Mouse (Mus musculus) embryonic facial prominence, embryonic 12.5 days (tissue): ENCODE results near the gene Adprhl2. TPM values are rescaled to one million over a fixed set of nuclear protein-coding genes. Genes with fewer than 3 reads are reported as not detected.

Experiments
- ATAC-seq: fragments of 200-750 bp; cut with Nextera tagmentation; 2 replicates; pipeline ENCODE4 v1.8.0; 2017; ENCODE audit not compliant: insufficient number of reproducible peaks, insufficient read depth, low FRiP score, low TSS enrichment
- H3K27ac ChIP-seq: fragments of 300-500 bp; sonication (generic); 2 replicates; pipeline ENCODE4 v1.5.1; 2016; ENCODE audit warnings: mild to moderate bottlenecking
- H3K27me3 ChIP-seq: fragments of 300-500 bp; sonication (generic); 2 replicates; pipeline ENCODE4 v1.6.1; 2016; ENCODE audit warnings: mild to moderate bottlenecking, moderate library complexity
- H3K36me3 ChIP-seq: fragments of 300-500 bp; sonication (generic); 2 replicates; pipeline ENCODE4 v1.6.1; 2016; ENCODE audit warnings: mild to moderate bottlenecking
- H3K4me1 ChIP-seq: fragments of 300-500 bp; sonication (generic); 2 replicates; pipeline ENCODE4 v1.6.1; 2016
- H3K4me2 ChIP-seq: fragments of 300-500 bp; sonication (generic); replicated peaks from 2 replicates; pipeline ENCODE4 v1.6.1; 2016; ENCODE audit warnings: mild to moderate bottlenecking, moderate library complexity
- H3K4me3 ChIP-seq: fragments of 300-500 bp; sonication (generic); 2 replicates; pipeline ENCODE4 v1.5.1; 2016; ENCODE audit warnings: mild to moderate bottlenecking
- H3K9ac ChIP-seq: fragments of 300-500 bp; sonication (generic); 2 replicates; pipeline ENCODE4 v1.6.1; 2016; ENCODE audit warnings: mild to moderate bottlenecking, moderate library complexity
- H3K9me3 ChIP-seq: fragments of 300-500 bp; sonication (generic); 2 replicates; pipeline ENCODE4 v1.6.1; 2016; ENCODE audit warnings: mild to moderate bottlenecking, moderate library complexity
- WGBS: fragments of 180-500 bp; shearing (Covaris S2); methylation state at CpG from one replicate; pipeline ENCODE4 v1.1.7; 2016; 5-methylcytosine and 5-hydroxymethylcytosine counted together
- polyA plus RNA-seq: library from polyadenylated mRNA; unstranded; fragments of >200 nt; fragmentation: Nextera tagmentation; extraction: Ambion mirVana; gene quantifications from 2 replicates; pipeline ENCODE4 v1.2.1, GENCODE M21; 2016

The Adprhl2 gene
- polyA plus RNA-seq, 1 experiment from 2014 or later: 91.0 TPM

DNA sequence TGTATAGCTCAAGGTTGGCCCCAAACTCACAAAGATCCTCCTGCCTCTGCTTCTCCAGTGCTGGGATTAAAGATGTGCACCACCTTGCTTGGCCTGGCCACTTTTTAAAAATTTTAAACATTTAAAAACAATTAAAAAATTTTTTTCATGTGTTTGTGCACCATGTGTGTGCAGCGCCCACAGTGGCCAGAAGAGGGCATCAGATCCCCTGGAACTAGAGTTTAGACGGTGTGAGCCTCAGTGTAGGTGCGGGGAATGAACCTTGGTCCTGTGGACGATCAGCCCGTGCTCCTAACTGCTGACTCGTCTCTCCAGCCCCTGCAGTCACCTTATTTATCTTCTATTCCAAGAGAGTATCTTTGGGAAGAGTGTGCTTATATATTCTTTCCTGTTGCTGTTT is 15.4 kb downstream of the Adprhl2 start:
- no peak overlapping the region for H3K4me3 ChIP-seq
- H3K9ac ChIP-seq: no peak overlapping the region
- H3K27me3 ChIP-seq: peaks cover 9% of the 10 kb centered on the region
- H3K27ac ChIP-seq: no peak overlapping the region
- 87% methylated on average over 6 of the region's 6 CpGs for WGBS
- no peak for ATAC-seq
- no peak overlapping the region for H3K4me2 ChIP-seq
- no peaks in the 10 kb centered on the region for H3K36me3 ChIP-seq
- H3K9me3 ChIP-seq: no peaks in the 10 kb centered on the region
- peaks cover 21% of the 10 kb centered on the region for H3K4me1 ChIP-seq

DNA sequence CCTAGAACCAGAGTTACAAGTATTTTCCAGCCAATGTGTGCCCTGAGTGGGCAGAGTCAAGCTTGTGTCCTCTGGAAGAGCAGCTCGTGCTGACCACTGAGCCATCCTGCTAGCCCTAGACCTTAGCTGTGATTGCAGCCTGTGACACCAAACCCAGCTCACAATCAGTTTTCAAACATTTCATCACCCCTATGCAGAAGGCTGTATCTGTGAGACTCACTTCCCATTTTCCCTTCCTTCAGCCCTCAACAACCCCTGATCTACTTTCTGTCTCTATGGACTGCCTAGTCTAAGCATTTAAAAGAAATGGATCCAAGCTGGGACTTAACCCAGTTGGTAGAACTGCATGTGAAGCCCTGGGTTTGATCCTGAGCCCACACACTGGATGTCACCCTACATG is 16.1 kb downstream of the Adprhl2 start:
- Histone ChIP-seq H3K4me3 (no peak overlapping the region), H3K4me2 (no peak overlapping the region), H3K4me1 (peaks cover 28% of the 10 kb centered on the region), H3K36me3 (no peaks in the 10 kb centered on the region), H3K27me3 (peaks cover 9% of the 10 kb centered on the region), H3K27ac (no peak overlapping the region), H3K9ac (no peak overlapping the region), H3K9me3 (no peaks in the 10 kb centered on the region)
- WGBS: 89% methylated on average over 1 of the region's 1 CpGs
- ATAC-seq: no peak

DNA sequence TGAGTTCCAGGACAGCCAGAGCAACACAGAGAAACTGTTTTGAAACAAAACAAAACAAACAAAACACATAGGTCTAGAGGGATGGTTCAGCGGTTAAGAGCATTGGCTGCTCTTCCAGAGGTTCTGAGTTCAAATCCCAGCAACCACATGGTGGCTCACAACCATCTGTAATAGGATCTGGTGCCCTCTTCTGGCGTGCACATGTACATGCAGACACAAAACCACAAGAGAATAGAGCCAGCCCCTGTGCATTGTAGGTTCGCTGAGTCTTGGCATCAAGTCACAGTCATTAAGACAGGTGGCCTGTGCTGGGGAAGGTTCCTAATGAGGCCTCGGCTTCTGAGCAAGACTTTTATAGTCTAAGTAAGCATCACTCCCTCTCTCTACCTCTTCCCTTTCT is 17.6 kb downstream of the Adprhl2 start:
- 60% methylated on average over 4 of the region's 4 CpGs for WGBS
- no peak for ATAC-seq

DNA sequence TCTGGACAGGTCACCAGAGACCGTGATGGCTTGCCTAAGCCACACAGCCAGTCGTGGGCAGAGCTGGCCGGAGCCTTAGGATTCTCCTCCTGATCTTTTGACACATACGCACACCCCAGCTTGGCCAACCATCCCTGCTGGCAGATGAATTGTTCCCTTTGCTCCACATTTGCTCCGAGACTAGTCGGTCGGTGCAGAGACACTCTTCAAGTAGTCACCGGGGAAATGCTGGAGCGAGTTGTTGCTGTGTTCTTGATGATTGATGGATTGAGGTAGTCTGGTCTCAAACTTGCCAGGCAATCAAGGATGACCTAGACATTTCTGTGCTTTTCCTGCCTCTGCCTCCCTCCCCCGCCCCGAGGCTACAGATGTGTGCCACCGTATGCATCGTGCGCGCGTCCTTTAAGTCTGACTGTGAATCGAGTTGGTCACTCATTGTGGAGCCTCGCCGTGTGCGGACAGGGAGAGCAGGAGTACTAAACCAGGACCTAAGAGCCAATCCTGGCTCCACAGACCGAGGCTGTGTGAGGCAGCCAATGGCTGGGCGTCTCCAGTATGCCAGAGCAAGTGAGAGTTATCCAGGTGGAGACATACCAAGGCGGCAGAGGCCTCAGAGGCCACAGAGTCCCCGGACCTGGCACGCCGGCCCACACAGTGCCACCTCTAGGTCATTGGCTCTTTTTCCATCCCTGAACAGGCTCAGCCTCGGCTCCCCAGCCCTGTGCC is 19.8 kb downstream of the Adprhl2 start:
- Histone ChIP-seq H3K9ac (no peak overlapping the region), H3K4me1 (peaks cover 38% of the 10 kb centered on the region), H3K27ac (peak overlapping the region; percentile 82), H3K4me3 (peak overlapping the region; percentile 31), H3K9me3 (no peaks in the 10 kb centered on the region), H3K27me3 (peaks cover 24% of the 10 kb centered on the region), H3K4me2 (peak overlapping the region; percentile 63), H3K36me3 (no peaks in the 10 kb centered on the region)
- 3% methylated on average over 27 of the region's 27 CpGs for WGBS
- no peak for ATAC-seq

More for the DNA sequence above, 17.6 kb downstream of the Adprhl2 start:
- H3K9ac ChIP-seq: no peak overlapping the region
- no peaks in the 10 kb centered on the region for H3K9me3 ChIP-seq
- peaks cover 33% of the 10 kb centered on the region for H3K4me1 ChIP-seq
- peaks cover 15% of the 10 kb centered on the region for H3K27me3 ChIP-seq
- H3K36me3 ChIP-seq: no peaks in the 10 kb centered on the region
- no peak overlapping the region for H3K4me2 ChIP-seq
- H3K4me3 ChIP-seq: no peak overlapping the region
- no peak overlapping the region for H3K27ac ChIP-seq

DNA sequence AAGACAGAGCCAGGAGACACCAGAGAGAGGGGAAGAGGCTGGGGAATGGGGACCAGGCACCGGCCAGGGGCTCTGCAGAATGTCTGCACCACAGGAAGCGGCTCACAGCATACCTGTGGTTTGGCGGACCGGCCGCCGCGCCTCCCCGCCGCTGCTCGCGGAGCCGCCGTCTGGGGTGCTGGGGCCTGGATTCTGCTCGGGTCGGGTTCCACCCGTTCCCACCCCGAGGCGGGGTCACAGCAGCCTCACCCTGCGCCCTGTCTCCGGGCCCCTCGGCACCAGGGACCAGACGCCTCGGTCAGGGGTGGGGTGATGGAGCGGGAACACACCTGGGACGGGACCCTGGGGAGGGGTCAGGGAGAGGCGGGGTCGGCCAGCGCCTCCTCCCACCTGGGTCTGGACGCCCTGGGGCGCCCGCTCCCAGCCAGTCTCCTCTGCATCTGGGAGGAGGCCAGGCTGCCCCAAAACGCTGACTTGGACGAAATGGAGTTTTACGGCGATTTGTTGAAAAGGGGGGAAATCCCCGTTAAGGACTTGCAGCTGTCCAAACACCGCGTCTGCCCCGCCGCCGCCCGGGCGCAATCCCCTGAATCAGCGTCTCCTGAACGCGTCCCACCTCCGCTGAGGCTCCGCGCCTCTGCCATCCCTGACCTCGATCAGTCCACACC is 20.5 kb downstream of the Adprhl2 start:
- H3K36me3 ChIP-seq: no peaks in the 10 kb centered on the region
- WGBS: 1% methylated on average over 48 of the region's 50 CpGs

DNA sequence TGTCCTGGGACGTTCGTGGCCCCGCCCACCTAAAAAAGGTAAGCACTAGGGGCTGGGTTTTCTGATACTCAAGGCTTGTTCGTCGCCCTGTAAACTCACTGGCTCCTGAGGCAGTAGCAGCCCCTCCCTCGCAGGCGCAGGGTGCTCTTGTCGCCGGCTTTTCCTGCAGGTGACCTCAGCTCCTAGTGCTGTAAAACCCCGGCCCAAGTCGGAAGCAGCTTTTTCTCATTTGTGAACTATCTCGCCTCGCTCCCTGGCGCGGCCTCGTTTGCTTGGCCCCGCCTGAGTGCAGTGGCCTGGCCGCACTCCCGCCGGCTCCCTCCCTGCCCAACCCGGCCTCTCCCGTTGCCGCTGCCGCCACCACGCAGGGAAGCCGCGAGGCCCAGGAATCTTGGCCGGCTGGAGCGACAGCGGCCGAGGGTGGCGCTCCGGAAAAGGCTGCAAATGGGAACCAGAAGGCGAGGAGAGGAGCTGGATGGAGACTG is 24.8 kb downstream of the Adprhl2 start:
- peak overlapping the region; percentile 62 for H3K4me2 ChIP-seq
- H3K27me3 ChIP-seq: peaks cover 20% of the 10 kb centered on the region; the same call in 1 of the 2 replicates

More for the DNA sequence above, 20.5 kb downstream of the Adprhl2 start:
- Histone ChIP-seq H3K4me3 (peak overlapping the region; percentile 31), H3K4me1 (peaks cover 41% of the 10 kb centered on the region), H3K9ac (0 out of 2 replicates have a peak overlapping the region, but pooled peaks have one; percentile 37), H3K4me2 (peak overlapping the region; percentile 63), H3K27me3 (peaks cover 28% of the 10 kb centered on the region), H3K9me3 (no peaks in the 10 kb centered on the region), H3K27ac (peak overlapping the region; percentile 82)
- peak; percentile 54; the same call in 1 of the 2 replicates for ATAC-seq

DNA sequence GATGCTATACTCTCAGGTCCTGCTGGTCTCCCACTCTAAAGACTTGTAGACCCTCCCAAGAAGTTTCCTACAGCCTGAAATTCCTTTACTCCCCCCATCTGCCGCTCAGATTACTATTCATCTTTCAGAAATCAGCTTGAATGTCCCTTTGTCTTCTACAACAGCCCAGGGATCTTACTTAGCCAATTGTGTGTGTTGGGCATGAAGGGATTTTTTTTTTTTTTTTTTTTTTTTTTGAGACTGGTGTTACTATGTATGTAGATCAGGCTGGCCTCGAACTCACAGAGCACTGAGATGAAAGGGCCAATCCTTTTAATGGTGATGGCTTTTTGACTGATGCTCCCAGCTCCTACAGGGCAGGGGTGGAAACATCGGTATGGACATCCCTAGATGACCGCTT is 25.6 kb downstream of the Adprhl2 start:
- H3K36me3 ChIP-seq: no peaks in the 10 kb centered on the region
- no peak overlapping the region for H3K27ac ChIP-seq
- no peak overlapping the region for H3K4me3 ChIP-seq
- no peak overlapping the region; the same call in 1 of the 2 replicates for H3K4me2 ChIP-seq
- H3K27me3 ChIP-seq: peaks cover 20% of the 10 kb centered on the region; the same call in 1 of the 2 replicates
- H3K9me3 ChIP-seq: no peaks in the 10 kb centered on the region
- H3K4me1 ChIP-seq: peaks cover 35% of the 10 kb centered on the region
- no peak overlapping the region for H3K9ac ChIP-seq
- 40% methylated on average over 4 of the region's 4 CpGs for WGBS
- ATAC-seq: no peak

More for the DNA sequence above, 24.8 kb downstream of the Adprhl2 start:
- under 1% methylated on average over 33 of the region's 34 CpGs for WGBS
- no peaks in the 10 kb centered on the region for H3K36me3 ChIP-seq
- peak overlapping the region; percentile 24 for H3K4me3 ChIP-seq
- ATAC-seq: no peak
- peaks cover 35% of the 10 kb centered on the region for H3K4me1 ChIP-seq
- H3K9ac ChIP-seq: peak overlapping the region; percentile 48
- H3K27ac ChIP-seq: peak overlapping the region; percentile 77
- no peaks in the 10 kb centered on the region for H3K9me3 ChIP-seq

DNA sequence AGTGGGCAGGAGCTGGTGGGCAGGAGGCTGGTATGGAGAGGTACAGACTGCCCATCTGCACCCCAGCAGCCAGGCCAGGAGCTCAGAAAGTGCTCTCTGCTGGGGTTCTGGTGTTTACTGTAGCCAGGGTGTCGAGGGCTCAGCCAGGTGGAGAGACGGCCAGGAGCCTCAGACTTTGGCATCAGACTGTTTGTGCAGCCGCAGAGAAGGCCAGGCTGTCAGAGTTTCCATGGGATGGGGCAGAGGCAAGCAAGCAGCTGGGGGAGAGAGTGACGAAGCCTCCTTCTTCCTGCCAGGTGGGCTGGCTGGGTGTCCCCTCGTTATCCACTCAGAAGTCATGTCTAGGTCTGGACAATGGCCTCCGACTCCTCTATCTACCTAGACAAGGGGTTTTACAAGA is 26.4 kb downstream of the Adprhl2 start:
- no peak for ATAC-seq
- H3K4me3 ChIP-seq: no peak overlapping the region
- H3K9ac ChIP-seq: no peak overlapping the region
- H3K9me3 ChIP-seq: no peaks in the 10 kb centered on the region
- peaks cover 18% of the 10 kb centered on the region; the same call in 1 of the 2 replicates for H3K27me3 ChIP-seq
- 71% methylated on average over 6 of the region's 6 CpGs for WGBS
- H3K4me2 ChIP-seq: no peak overlapping the region
- H3K27ac ChIP-seq: no peak overlapping the region
- H3K4me1 ChIP-seq: peaks cover 35% of the 10 kb centered on the region
- H3K36me3 ChIP-seq: no peaks in the 10 kb centered on the region

DNA sequence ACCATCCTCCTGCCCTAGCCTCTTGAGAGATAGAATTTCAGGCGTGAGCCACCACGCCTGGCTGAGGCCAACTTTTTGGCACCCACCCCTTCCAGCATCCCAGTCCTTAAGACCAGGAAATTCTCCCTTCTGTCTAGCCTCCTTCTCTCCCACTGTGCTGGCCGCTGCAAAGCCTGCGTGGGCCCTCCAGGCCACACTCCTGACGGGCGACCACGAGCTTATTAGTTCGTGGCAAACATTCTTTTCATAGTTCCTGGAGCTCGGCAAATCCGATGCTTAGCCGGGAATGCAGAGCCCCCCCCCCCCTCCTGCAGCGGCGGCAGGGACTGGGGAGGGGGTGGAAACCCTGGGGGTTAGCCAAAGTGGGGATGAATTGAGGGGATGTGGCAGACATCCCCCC is 30.3 kb downstream of the Adprhl2 start:
- H3K9me3 ChIP-seq: no peaks in the 10 kb centered on the region
- ATAC-seq: no peak
- peak overlapping the region; percentile 18 for H3K4me2 ChIP-seq
- H3K27ac ChIP-seq: peak overlapping the region; percentile 79
- peaks cover 34% of the 10 kb centered on the region for H3K27me3 ChIP-seq
- H3K4me1 ChIP-seq: peaks cover 44% of the 10 kb centered on the region
- no peaks in the 10 kb centered on the region for H3K36me3 ChIP-seq
- 14% methylated on average over 13 of the region's 13 CpGs for WGBS
- H3K4me3 ChIP-seq: 0 out of 2 replicates have a peak overlapping the region, but pooled peaks have one; percentile 8
- peak overlapping the region; percentile 7; the same call in 1 of the 2 replicates for H3K9ac ChIP-seq

DNA sequence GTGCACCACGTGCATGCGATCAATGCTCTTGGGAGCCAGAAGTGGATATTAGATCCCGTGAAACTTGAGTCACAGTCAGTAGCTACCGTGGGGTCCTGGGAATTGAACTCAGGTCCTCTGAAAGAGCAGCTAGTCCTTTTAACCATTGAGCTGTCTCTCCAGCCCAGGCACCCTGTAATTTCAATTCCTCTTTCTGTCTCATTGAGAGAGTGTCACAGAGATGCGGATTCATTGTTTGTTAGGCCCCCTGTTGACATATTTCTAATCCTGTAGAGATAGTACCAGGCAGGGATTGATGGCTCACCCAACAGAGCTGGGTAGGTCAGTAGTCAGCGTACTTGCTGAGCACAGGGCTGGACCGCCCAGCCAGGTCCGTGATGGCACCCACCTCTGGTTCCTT is 31.2 kb downstream of the Adprhl2 start:
- no peak overlapping the region for H3K4me3 ChIP-seq
- H3K27me3 ChIP-seq: peaks cover 40% of the 10 kb centered on the region
- no peaks in the 10 kb centered on the region for H3K9me3 ChIP-seq
- H3K4me1 ChIP-seq: peaks cover 45% of the 10 kb centered on the region
- WGBS: 69% methylated on average over 8 of the region's 8 CpGs
- H3K4me2 ChIP-seq: no peak overlapping the region
- no peak overlapping the region for H3K27ac ChIP-seq
- no peak overlapping the region for H3K9ac ChIP-seq
- no peak for ATAC-seq
- no peaks in the 10 kb centered on the region for H3K36me3 ChIP-seq

DNA sequence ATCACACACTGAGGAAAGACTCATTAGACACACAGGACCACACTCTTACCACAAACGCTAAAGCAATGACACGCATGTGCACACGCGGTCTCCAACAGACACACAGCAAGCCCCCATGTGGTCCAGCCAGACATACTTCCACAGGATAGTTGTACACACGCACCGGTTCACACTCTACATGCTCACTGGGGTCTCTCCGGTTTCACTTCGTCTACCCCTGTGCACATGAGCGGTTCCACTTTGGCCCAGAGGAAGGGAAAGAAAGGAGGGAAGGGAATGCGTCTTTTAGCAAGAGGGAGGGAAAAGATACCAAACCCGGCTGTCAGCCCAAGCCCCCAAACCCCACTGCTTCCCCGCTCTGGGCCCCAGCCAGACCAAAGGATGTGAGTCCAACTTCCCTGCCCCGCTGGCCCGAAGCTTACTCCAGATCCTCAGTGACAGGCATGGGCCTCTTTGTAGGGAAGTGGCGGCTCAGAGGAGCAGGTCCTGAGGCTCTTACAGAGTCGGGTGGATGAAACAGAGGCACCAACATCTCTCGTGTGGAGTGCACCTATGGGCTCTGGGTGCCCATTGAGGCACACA is 33.3 kb downstream of the Adprhl2 start:
- Histone ChIP-seq H3K4me2 (peak overlapping the region; percentile 65), H3K4me3 (peak overlapping the region; percentile 50), H3K27me3 (peaks cover 49% of the 10 kb centered on the region), H3K36me3 (no peaks in the 10 kb centered on the region), H3K9me3 (no peaks in the 10 kb centered on the region), H3K9ac (no peak overlapping the region), H3K4me1 (peaks cover 45% of the 10 kb centered on the region), H3K27ac (peak overlapping the region; percentile 75)
- no peak for ATAC-seq
- WGBS: 31% methylated on average over 17 of the region's 17 CpGs
